Mouse (Mus musculus) spleen, adult 2 months (tissue): ENCODE results near the gene Haghl. TPM values are rescaled to one million over a fixed set of nuclear protein-coding genes. Genes with fewer than 3 reads are reported as not detected.

Experiments used
- DNase-seq, 2 experiments: peaks; one replicate each; pipeline versions ENCODE4 v3.0.0 to v3.0.0-alpha.2; 2012 to 2021; ENCODE audit warnings: low spot score in 2 of 2, low read depth in 1 of 2
- H3K27ac ChIP-seq: fragments of 200-500 bp; 2 replicates; pipeline ENCODE4 v1.5.1; 2012; ENCODE audit warnings: low read length, inconsistent platforms; ENCODE audit not compliant: insufficient read depth
- H3K27me3 ChIP-seq: fragments of 200-500 bp; 2 replicates; pipeline ENCODE4 v1.6.1; 2012; ENCODE audit warnings: mild to moderate bottlenecking, moderate library complexity, low read length, inconsistent platforms; ENCODE audit not compliant: control insufficient read depth, insufficient read depth
- H3K36me3 ChIP-seq: fragments of 200-500 bp; 2 replicates; pipeline ENCODE4 v1.6.1; 2012; ENCODE audit warnings: mild to moderate bottlenecking, low read length, inconsistent platforms; ENCODE audit not compliant: control insufficient read depth, insufficient read depth
- H3K4me1 ChIP-seq: fragments of 200-500 bp; 2 replicates; pipeline ENCODE4 v1.6.1; 2011; ENCODE audit warnings: inconsistent platforms; ENCODE audit not compliant: control insufficient read depth, insufficient read depth, insufficient read length
- H3K4me3 ChIP-seq: fragments of 200-500 bp; 2 replicates; pipeline ENCODE4 v1.5.1; 2011; ENCODE audit warnings: mild to moderate bottlenecking, inconsistent platforms; ENCODE audit not compliant: insufficient read depth, insufficient read length; ENCODE audit errors: extremely low read depth
- CTCF ChIP-seq: fragments of 200-500 bp; IDR thresholded peaks from 2 replicates; pipeline ENCODE4 v1.5.1; 2011; ENCODE audit warnings: mild to moderate bottlenecking, inconsistent platforms; ENCODE audit not compliant: insufficient read depth, insufficient read length, insufficient replicate concordance; ENCODE audit errors: extremely low read depth
- POLR2A ChIP-seq: fragments of 200-500 bp; IDR thresholded peaks from 2 replicates; pipeline ENCODE4 v1.6.1; 2011; ENCODE audit warnings: low read depth, low read length, inconsistent platforms
- WGBS: fragments of 180-500 bp; shearing (Covaris S2); methylation state at CpG from one replicate; pipeline ENCODE4 v1.1.7; 2018; 5-methylcytosine and 5-hydroxymethylcytosine counted together
- polyA plus RNA-seq: library from polyadenylated mRNA; depleted of rRNA; stranded (reverse); fragments of >200 nt; gene quantifications from 2 replicates; pipeline ENCODE4 v1.2.3, GENCODE M21; 2012

The Haghl gene
- polyA plus RNA-seq, 1 experiment, result 37.9 TPM

DNA sequence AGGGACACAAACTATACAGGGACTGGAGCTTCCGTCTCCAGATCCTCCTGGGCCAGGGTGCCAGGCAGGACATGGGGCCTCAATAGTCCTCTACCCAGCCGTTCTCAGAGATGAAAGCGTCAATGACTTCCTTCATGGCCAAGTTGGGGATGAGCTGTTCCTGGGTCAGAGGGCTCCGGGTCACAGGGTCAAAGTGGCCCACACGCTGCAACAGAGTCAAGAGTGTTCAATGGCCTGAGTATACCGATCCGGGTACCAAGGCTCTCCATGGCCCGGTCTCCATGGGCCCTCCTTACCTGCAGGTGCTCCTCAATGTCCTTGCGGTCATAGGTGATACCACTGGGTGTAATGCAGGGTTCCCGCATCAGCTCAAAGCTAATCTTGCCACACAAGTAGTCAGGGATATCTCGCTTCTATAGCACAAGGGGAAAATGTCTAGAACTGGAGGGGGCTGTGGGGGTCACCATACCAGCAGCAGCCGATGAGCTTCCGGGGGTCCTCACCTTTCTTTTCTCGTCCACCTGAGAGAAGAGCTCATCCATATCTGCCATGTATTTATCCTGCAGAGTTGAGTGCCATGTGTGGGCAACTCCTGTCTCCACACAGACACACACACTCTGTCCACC, 45.4 kb upstream of the Haghl start:
- Histone ChIP-seq H3K27me3 (no peaks in the 10 kb centered on the region), H3K4me1 (peaks cover 25% of the 10 kb centered on the region; the same call in 1 of the 2 replicates), H3K36me3 (peaks cover 16% of the 10 kb centered on the region), H3K27ac (no peak overlapping the region), H3K4me3 (no peak overlapping the region)
- no peak for TF ChIP-seq POLR2A
- TF ChIP-seq CTCF, result no peak
- no peak for DNase-seq
- WGBS, result 91% methylated on average over 14 of the region's 14 CpGs

DNA sequence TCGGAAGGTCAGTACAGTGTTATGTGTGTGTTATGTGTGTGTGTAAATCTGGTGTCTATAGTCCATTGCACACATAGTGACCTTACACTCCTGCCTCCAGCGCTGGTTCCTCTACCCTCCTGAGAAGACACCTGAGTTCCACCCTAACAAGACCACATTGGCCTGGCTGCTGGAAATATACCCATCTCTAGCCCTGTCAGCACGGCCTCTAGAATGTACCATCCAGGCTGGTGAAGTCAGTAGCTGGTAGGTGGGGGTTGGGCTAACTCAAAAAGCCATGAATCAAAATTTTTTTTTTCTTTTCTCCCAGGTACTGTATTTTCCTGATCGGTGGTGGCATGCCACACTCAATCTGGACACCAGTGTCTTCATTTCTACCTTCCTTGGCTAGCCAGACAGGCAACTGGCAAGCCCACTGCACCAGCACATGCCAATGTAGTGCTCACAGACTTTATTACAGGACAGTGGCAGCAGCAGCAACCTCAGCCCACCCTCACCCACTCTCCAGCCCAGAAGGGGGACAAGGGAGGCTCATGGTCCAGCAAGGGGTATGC, 44.8 kb upstream of the Haghl start:
- peaks cover 16% of the 10 kb centered on the region for H3K36me3 ChIP-seq
- no peak for TF ChIP-seq CTCF
- no peak for TF ChIP-seq POLR2A
- H3K27ac ChIP-seq, result no peak overlapping the region
- no peak overlapping the region for H3K4me3 ChIP-seq
- DNase-seq, result no peak
- peaks cover 25% of the 10 kb centered on the region; the same call in 1 of the 2 replicates for H3K4me1 ChIP-seq
- H3K27me3 ChIP-seq, result no peaks in the 10 kb centered on the region
- WGBS, result 92% methylated on average over 4 of the region's 4 CpGs

DNA sequence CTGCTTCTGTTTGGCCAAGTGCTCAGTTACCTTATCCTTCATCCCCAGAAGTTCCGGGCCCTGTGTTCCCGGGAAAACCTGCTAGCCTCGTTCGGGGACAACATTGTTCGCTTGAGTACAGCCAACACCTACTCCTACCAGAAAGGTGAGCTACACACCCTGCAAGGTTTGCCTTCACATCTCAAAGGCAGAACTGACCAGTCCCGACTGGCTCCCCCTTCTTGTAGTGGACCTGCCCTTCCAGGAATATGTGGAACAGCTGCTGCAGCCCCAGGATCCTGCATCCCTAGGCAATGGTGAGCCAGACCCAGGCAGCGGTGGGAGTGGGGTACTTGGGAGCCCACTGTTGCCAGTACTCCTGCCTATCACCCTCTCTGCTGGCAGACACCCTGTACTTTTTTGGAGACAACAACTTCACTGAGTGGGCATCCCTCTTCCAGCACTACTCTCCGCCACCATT, 44.1 kb upstream of the Haghl start:
- Histone ChIP-seq H3K4me3 (peak overlapping the region; percentile 66; the same call in 1 of the 2 replicates), H3K27ac (no peak overlapping the region), H3K36me3 (peaks cover 16% of the 10 kb centered on the region), H3K4me1 (peaks cover 25% of the 10 kb centered on the region; the same call in 1 of the 2 replicates), H3K27me3 (no peaks in the 10 kb centered on the region)
- no peak for DNase-seq
- TF ChIP-seq CTCF (no peak), POLR2A (no peak)
- WGBS, result 52% methylated on average over 8 of the region's 8 CpGs

DNA sequence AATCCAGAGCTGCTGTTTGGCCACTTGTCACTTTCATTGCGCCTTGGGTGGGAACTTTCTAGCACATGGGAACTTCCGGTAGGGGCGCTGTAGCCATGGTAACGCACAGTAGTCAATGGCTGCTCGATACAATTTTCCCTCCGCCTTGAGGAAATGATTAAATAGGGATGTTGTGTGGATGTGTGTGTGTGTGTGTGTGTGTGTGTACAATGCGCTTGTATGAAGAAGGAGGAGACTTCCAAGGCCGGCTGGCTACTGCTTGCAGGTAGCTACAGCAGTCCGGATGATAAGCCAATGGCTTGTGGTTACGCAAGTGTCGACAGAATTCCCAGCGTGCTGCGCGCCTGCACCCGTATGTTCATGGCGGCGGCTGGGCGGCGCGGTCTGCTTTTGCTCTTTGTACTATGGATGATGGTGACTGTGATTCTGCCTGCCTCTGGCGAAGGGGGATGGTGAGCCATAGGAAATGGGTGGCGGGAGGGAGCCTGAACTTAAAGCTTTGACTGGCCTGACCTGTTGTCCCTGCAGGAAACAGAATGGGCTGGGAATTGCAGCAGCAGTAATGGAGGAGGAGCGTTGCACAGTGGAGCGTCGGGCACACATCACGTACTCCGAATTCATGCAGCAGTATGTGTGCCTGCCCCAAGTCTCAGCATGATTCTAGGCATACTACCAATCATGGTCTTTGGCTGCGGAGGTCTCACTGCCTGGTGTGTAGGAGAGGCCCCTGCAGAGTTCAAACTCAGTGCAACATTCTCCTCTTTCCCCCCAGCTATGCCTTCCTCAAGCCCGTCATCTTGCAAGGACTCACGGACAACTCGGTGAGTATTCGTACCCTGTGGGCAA, 43.5 kb upstream of the Haghl start, which contains the start of gene Jmjd8:
TSS of gene Jmjd8 (plus strand) at position 156 of the 846 bp plus-strand sequence.
- peaks cover 16% of the 10 kb centered on the region for H3K36me3 ChIP-seq
- peak; percentile 52 to 68 for DNase-seq
- WGBS, result 2% methylated on average over 32 of the region's 32 CpGs

DNA sequence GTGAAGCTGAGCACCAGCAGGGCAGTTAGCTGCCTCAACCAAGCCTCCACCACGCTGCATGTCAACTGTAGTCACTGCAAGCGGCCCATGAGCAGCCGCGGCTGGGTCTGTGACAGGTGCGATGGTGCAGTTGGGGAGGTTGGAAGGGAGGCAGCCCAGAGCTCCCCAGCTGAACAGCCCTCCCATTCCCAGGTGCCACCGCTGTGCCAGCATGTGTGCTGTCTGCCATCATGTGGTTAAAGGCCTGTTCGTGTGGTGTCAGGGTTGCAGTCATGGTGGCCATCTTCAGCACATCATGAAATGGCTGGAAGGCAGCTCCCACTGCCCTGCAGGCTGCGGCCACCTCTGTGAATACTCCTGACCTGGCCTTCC, 42.7 kb upstream of the Haghl start:
- WGBS, result 87% methylated on average over 8 of the region's 8 CpGs
- H3K4me3 ChIP-seq, result peak overlapping the region; percentile 66; the same call in 1 of the 2 replicates
- peaks cover 29% of the 10 kb centered on the region for H3K4me1 ChIP-seq
- no peaks in the 10 kb centered on the region for H3K27me3 ChIP-seq
- DNase-seq, result no peak
- H3K27ac ChIP-seq, result peak overlapping the region; percentile 7; the same call in 1 of the 2 replicates
- peaks cover 16% of the 10 kb centered on the region for H3K36me3 ChIP-seq
- TF ChIP-seq POLR2A, result no peak
- no peak for TF ChIP-seq CTCF

More for the DNA sequence above, 43.5 kb upstream of the Haghl start, which contains the start of gene Jmjd8:
- TF ChIP-seq POLR2A (peak; percentile 56; the same call in 1 of the 2 replicates), CTCF (peak; percentile 23; the same call in 1 of the 2 replicates)
- Histone ChIP-seq H3K4me3 (peak within 1 kb of the TSS; percentile 66), H3K27ac (peak within 1 kb of the TSS; percentile 64), H3K27me3 (no peaks in the 10 kb centered on the region), H3K4me1 (peaks cover 29% of the 10 kb centered on the region)

DNA sequence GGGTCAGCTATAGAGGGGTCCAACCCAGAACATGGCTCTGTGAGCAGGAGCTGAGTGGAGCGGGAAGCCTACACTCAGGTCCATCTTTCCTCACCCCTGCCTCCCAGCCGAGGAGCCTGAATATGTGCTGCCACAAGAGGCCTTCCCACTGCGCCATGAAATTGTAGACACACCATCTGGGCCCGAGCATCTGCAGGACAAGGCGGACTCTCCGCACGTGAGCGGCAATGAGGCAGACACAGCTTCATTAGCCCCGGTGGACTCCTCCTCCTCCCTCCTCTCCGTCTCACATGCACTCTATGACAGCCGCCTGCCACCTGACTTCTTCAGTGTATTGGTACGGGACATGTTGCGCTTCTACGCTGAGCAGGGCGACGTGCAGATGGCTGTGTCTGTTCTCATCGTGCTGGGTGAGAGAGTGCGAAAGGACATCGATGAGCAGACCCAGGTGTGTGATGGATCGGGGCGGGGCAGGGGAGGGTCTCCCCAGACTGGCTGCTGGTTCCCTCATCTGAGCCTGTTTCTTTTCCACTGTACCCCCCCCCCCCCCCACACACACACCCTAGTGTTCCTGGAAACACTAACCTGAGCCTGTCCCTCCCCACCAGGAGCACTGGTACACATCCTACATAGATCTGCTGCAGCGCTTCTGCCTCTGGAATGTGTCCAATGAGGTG, 42.2 kb upstream of the Haghl start:
- TF ChIP-seq POLR2A, result no peak
- TF ChIP-seq CTCF, result no peak
- no peak for DNase-seq
- WGBS, result 94% methylated on average over 22 of the region's 22 CpGs
- Histone ChIP-seq H3K27me3 (no peaks in the 10 kb centered on the region), H3K4me1 (peaks cover 29% of the 10 kb centered on the region), H3K36me3 (peaks cover 16% of the 10 kb centered on the region), H3K4me3 (no peak overlapping the region), H3K27ac (no peak overlapping the region)
